ENCODE assay signal across 8 mouse cellular contexts in genomic region chrX:36807360-36808317, GRCm38 (mm10). TPM values are rescaled to one million over a fixed set of nuclear protein-coding genes. Genes with fewer than 3 reads are reported as not detected.
A peak's percentile ranks its signal among the peaks of the same experiment; 100 is the strongest.
DNase-seq lines count a peak whose midpoint lies in the region; ATAC-seq and TF ChIP-seq lines count a peak whose summit lies in the region.

No protein-coding gene starts in this region.

- H3K4me3 ChIP-seq in hindbrain, embryonic 16.5 days (ENCODE audit: low read length), result peak overlapping the region; percentile 39
- H3K4me3 ChIP-seq in left cerebral cortex, adult 2 months, result peak overlapping the region; percentile 49
- H3K4me3 ChIP-seq in macrophage (ENCODE audit: inconsistent target), result peak overlapping the region; percentile 29

- DNase-seq in gastrocnemius, adult 18-20 months (ENCODE audit: low spot score), result peak; percentile 83
- DNase-seq in left cerebral cortex, adult 2 months (ENCODE audit: extremely low spot score in 1 of 2, low spot score in 2 of 2), result peak; percentile 85 to 87
- DNase-seq in retina, postnatal 7 days (ENCODE audit: low read depth, low spot score), result peak; percentile 61
- peak; percentile 56 to 82 for DNase-seq in urinary bladder, adult 18-20 months (ENCODE audit: low spot score in 2 of 2)

- H3K79me2 ChIP-seq in macrophage (ENCODE audit: inconsistent target), result no peaks in the 10 kb centered on the region

- peak overlapping the region; percentile 57 for H3K9ac ChIP-seq in hindbrain, embryonic 16.5 days (ENCODE audit: low read depth, low read length)

- peak overlapping the region; percentile 57 for H3K4me2 ChIP-seq in hindbrain, embryonic 16.5 days (ENCODE audit: low read length)

- H3K4me1 ChIP-seq in hindbrain, embryonic 16.5 days (ENCODE audit: control insufficient read depth, insufficient read depth, low read depth, low read length), result peaks cover 5% of the 10 kb centered on the region

- H3K27ac ChIP-seq in hindbrain, embryonic 16.5 days (ENCODE audit: low read depth, low read length), result peak overlapping the region; percentile 68
- peak overlapping the region; percentile 79 for H3K27ac ChIP-seq in left cerebral cortex, adult 2 months
- peak overlapping the region; percentile 40 for H3K27ac ChIP-seq in macrophage

- ATAC-seq in activated CD4-positive, CD25-positive, alpha-beta regulatory T cell, adult 4 months, result peak; percentile 87
- ATAC-seq in common myeloid progenitor, adult 5-6 weeks (replicated peaks; ENCODE audit: low read depth, poor library complexity, severe bottlenecking), result peak; percentile 96
- ATAC-seq in hindbrain, embryonic 16.5 days, result peak; percentile 94

- intact Hi-C loops in left cerebral cortex, adult 2 months (cut with DNase I), result loop anchor here (1.0 kb wide), 1 partner anchor 11 kb away; no protein-coding TSS in a partner anchor

- no peaks in the 10 kb centered on the region for H3K27me3 ChIP-seq in hindbrain, embryonic 16.5 days (replicated peaks; ENCODE audit: control insufficient read depth, insufficient read depth, low read length)

- no peaks in the 10 kb centered on the region for H3K36me3 ChIP-seq in hindbrain, embryonic 16.5 days (ENCODE audit: control insufficient read depth, insufficient read depth, low read length)
- no peaks in the 10 kb centered on the region for H3K36me3 ChIP-seq in macrophage (ENCODE audit: inconsistent target)

- 20% methylated on average over 45 of the region's 45 CpGs for WGBS in hindbrain, embryonic 16.5 days
- WGBS in macrophage (ENCODE audit: missing documents), result 19% methylated on average over 38 of the region's 45 CpGs

- TF ChIP-seq CTCF in left cerebral cortex, adult 2 months (IDR thresholded peaks at IDR 0.05), result peak; percentile 79

- no peaks in the 10 kb centered on the region for H3K9me3 ChIP-seq in hindbrain, embryonic 16.5 days (ENCODE audit: control insufficient read depth, low read length)

RNA-seq across cellular contexts. Expression of gene Slc25a5, which starts 12.2 kb away (rescaled TPM):
- 1,000 to 10,000 TPM; 1,556 to 1,740 TPM for polyA plus RNA-seq in activated CD4-positive, CD25-positive, alpha-beta regulatory T cell, adult 4 months (2017; shearing (Covaris generic))
- total RNA-seq in common myeloid progenitor, adult 5-6 weeks (2017), result 896 and 911 TPM in 2 replicates
- 10 to 100 TPM; 58.6 to 65.0 TPM for total RNA-seq in gastrocnemius, adult 18-20 months (2021)
- polyA plus RNA-seq in hindbrain, embryonic 16.5 days (2015; fragmentation: Nextera tagmentation; extraction: Ambion mirVana), result 543 and 586 TPM in 2 replicates
- 100 to 1,000 TPM; 302 to 310 TPM for total RNA-seq in left cerebral cortex, adult 2 months (2021)
- total RNA-seq in macrophage (2018; cell fraction: chromatin; rRNA removed), result 100 to 1,000 TPM in 10 of 26 experiments, 10 to 100 TPM in 16; 24.3 to 157 (median 76.6) TPM
- total RNA-seq in macrophage (2018; cell fraction: cytosol; rRNA removed), result 100 to 1,000 TPM; 348 to 610 (median 464) TPM
- 100 to 1,000 TPM in 19 of 26 experiments, 10 to 100 TPM in 7; 63.0 to 283 (median 148) TPM for total RNA-seq in macrophage (2018; cell fraction: nucleus; rRNA removed)
- 248 to 697 TPM (median 593 TPM) in 3 replicates for polyA plus RNA-seq in macrophage (2018)

Comparison
In these comparisons a context has a peak if more than half of its experiments do, and no peak if none do; other contexts are left out.
1. Peak in every context shown above with its lines: DNase-seq, ATAC-seq, H3K4me3 ChIP-seq and H3K27ac ChIP-seq.
2. RNA of gene Slc25a5, which starts 12.2 kb away (total RNA-seq): 896 to 911 TPM in common myeloid progenitor, adult 5-6 weeks and 302 to 310 TPM in left cerebral cortex, adult 2 months; 58.6 to 65.0 TPM in gastrocnemius, adult 18-20 months; every median in the first group is over 4 times any median in the second.